Mouse (Mus musculus) stomach, postnatal 0 days (tissue): Measurements from ENCODE around the gene Rnf43. TPM values are rescaled to one million over a fixed set of nuclear protein-coding genes. Genes with fewer than 3 reads are reported as not detected.

Experiments used
- ATAC-seq: fragments of 200-750 bp; cut with Nextera tagmentation; 2 replicates; pipeline ENCODE4 v1.8.0; 2017; ENCODE audit not compliant: low FRiP score, low TSS enrichment
- DNase-seq: peaks from one replicate; pipeline ENCODE4 v3.0.0-alpha.2; 2016; ENCODE audit warnings: low spot score
- H3K27ac ChIP-seq: fragments of 300-500 bp; sonication (generic); replicated peaks from 2 replicates; pipeline ENCODE4 v1.5.1; 2014; ENCODE audit warnings: mild to moderate bottlenecking, control low read depth
- H3K27me3 ChIP-seq: fragments of 300-500 bp; sonication (generic); 2 replicates; pipeline ENCODE4 v1.6.1; 2014; ENCODE audit warnings: low read length; ENCODE audit not compliant: control insufficient read depth, insufficient read depth
- H3K36me3 ChIP-seq: fragments of 300-500 bp; sonication (generic); 2 replicates; pipeline ENCODE4 v1.6.1; 2014; ENCODE audit warnings: low read length, mixed read lengths; ENCODE audit not compliant: control insufficient read depth, insufficient read depth
- H3K4me1 ChIP-seq: fragments of 300-500 bp; sonication (generic); replicated peaks from 2 replicates; pipeline ENCODE4 v1.6.1; 2014; ENCODE audit warnings: antibody characterized with exemption; ENCODE audit not compliant: control insufficient read depth, insufficient read depth
- H3K4me2 ChIP-seq: fragments of 300-500 bp; sonication (generic); replicated peaks from 2 replicates; pipeline ENCODE4 v1.6.1; 2014; ENCODE audit warnings: low read depth, mild to moderate bottlenecking, control low read depth, moderate library complexity
- H3K4me3 ChIP-seq: fragments of 300-500 bp; sonication (generic); 2 replicates; pipeline ENCODE4 v1.5.1; 2014; ENCODE audit warnings: low read depth, low read length, control low read depth
- H3K9ac ChIP-seq: fragments of 300-500 bp; sonication (generic); 2 replicates; pipeline ENCODE4 v1.6.1; 2014; ENCODE audit warnings: mild to moderate bottlenecking, low read length, control low read depth, mixed read lengths
- H3K9me3 ChIP-seq: fragments of 300-500 bp; sonication (generic); 2 replicates; pipeline ENCODE4 v1.6.1; 2016; ENCODE audit warnings: low read length; ENCODE audit not compliant: control insufficient read depth
- CTCF ChIP-seq: IDR thresholded peaks from 2 replicates; pipeline ENCODE4 v1.5.1; 2016; ENCODE audit warnings: antibody characterized with exemption, low read depth, mild to moderate bottlenecking, moderate library complexity
- EP300 ChIP-seq: optimal IDR thresholded peaks from 2 replicates; pipeline ENCODE3; 2016; ENCODE audit warnings: antibody characterized with exemption
- WGBS: fragments of 180-500 bp; shearing (Covaris S2); extraction: QIAGEN DNeasy Blood & Tissue Kit; methylation state at CpG from one replicate; pipeline ENCODE4 v1.1.7; 2014; 5-methylcytosine and 5-hydroxymethylcytosine counted together
- polyA plus RNA-seq: library from polyadenylated mRNA; unstranded; fragments of >200 nt; fragmentation: Nextera tagmentation; extraction: Ambion mirVana; gene quantifications from 2 replicates; pipeline ENCODE4 v1.2.1, GENCODE M21; 2015

Rnf43 gene
- polyA plus RNA-seq, 1 experiment from 2014 or later, result 6.6 TPM

DNA sequence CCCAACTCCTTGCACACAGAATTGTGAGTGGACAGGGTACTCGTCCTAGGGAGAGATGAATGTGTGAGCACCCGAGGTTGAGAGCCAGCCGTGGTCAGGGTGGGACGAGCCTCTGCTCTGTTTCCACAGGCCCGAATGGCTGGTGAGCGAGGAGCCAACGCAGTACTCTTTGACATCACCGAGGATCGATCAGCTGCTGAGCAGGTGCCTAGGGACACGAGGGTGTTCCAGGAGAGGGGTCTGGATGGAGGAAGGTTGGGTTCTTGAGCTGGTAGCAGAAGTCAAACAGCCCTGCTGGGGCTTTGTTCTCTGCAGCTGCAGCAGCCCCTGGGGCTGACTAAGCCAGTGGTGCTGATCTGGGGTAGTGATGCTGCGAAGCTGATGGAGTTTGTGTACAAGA is 64.5 kb downstream of the Rnf43 start:
- no peaks in the 10 kb centered on the region for H3K4me1 ChIP-seq
- H3K36me3 ChIP-seq, result no peaks in the 10 kb centered on the region
- WGBS, result 51% methylated on average over 11 of the region's 11 CpGs
- no peak overlapping the region for H3K9ac ChIP-seq
- peak overlapping the region; percentile 80; the same call in 1 of the 2 replicates for H3K27ac ChIP-seq
- H3K4me2 ChIP-seq, result no peak overlapping the region
- no peak overlapping the region for H3K4me3 ChIP-seq
- ATAC-seq (no peak), DNase-seq (no peak)
- TF ChIP-seq CTCF (no peak), EP300 (no peak)
- no peaks in the 10 kb centered on the region for H3K9me3 ChIP-seq
- H3K27me3 ChIP-seq, result no peaks in the 10 kb centered on the region

DNA sequence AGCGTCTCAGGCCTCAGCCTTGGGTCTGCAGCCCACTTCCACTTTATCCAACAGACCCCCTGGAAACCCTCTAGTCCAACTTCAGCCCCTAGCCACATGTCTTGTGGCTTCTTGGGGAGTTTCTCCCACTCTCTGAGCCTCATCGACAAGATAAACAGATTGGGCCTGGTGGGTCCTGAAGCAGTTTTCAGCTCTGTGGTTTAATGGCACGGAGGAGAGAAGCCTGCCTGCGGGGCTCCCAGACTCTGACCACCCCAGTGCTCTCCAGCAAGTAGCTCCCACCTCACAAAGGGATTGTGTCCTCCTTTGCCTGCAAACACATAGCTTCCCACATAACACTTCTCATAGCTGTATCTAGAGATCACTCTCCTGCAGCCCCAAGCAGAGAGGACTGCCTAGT is 64.9 kb downstream of the Rnf43 start:
- H3K27ac ChIP-seq, result no peak overlapping the region
- H3K9ac ChIP-seq, result no peak overlapping the region
- WGBS, result 66% methylated on average over 4 of the region's 4 CpGs
- TF ChIP-seq EP300, result no peak
- TF ChIP-seq CTCF, result no peak
- H3K4me1 ChIP-seq, result no peaks in the 10 kb centered on the region
- ATAC-seq (no peak), DNase-seq (no peak)
- H3K9me3 ChIP-seq, result no peaks in the 10 kb centered on the region
- no peaks in the 10 kb centered on the region for H3K36me3 ChIP-seq
- H3K27me3 ChIP-seq, result no peaks in the 10 kb centered on the region
- no peak overlapping the region for H3K4me2 ChIP-seq
- H3K4me3 ChIP-seq, result no peak overlapping the region

DNA sequence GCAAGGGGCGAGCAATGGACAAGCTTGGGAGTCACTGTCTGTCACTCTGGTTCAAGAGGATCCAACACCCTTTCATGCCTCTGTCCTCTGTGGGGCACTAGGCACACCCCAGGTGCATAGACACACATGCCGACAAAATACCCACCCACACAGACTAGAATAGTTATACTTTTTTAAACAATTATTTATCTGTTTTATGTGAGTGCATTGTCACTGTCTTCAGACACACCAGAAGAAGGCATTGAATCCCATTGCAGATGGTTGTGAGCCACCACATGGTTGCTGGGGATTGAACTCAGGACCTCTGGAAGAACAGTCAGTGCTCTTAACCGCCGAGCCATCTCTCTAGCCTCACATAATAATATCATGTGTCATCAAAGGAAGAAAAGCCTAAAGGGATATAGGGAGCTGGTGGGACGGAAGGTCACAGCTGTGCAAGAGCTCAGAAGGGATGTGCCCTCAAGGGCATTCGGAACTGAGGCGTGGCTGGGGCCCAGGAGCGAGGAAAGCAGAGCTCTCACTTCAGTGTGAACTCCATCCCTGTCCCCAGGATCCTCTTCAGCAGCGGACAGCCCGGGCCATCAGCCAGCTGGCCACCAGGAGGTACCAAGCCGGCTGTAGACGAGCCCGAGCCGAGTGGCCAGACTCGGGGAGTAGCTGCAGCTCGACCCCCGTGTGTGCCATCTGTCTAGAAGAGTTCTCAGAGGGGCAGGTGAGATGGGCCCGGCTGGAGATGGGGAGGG is 66.5 kb downstream of the Rnf43 start:
- Histone ChIP-seq H3K4me1 (no peaks in the 10 kb centered on the region), H3K4me2 (no peak overlapping the region), H3K27ac (no peak overlapping the region), H3K9ac (no peak overlapping the region), H3K4me3 (no peak overlapping the region), H3K27me3 (no peaks in the 10 kb centered on the region), H3K9me3 (no peaks in the 10 kb centered on the region), H3K36me3 (no peaks in the 10 kb centered on the region)
- 64% methylated on average over 18 of the region's 18 CpGs for WGBS
- ATAC-seq (no peak), DNase-seq (no peak)
- no peak for TF ChIP-seq CTCF
- no peak for TF ChIP-seq EP300

DNA sequence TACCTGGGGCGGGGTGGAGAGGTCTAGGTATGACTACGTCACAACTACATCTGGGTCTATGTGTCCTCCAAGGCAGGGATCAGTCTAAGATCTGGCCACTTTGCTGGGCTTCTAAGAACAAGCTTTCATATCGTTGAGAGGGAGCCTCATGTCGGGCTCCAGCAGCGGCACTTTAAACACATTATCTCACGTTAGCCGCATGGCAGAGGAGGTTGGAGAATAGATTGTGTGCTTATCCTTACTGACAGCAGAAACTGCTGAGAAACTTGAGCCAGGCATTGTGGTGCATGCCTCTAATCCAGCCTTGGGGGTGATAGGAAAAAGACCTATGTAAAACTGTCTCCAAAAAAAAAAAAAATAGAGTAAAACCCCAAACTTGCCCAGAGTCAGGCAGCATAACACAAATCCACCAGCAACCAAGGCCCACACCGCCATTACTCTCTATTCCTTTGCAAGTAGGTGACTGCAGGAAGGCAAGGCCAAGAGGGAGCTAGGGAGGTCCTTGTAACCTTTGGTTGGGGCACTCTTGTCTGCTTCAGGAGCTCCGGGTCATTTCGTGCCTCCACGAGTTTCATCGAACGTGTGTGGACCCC is 67.2 kb downstream of the Rnf43 start:
- Histone ChIP-seq H3K9ac (no peak overlapping the region), H3K27ac (no peak overlapping the region), H3K9me3 (no peaks in the 10 kb centered on the region), H3K4me2 (no peak overlapping the region), H3K36me3 (0 out of 2 replicates have a peak, but pooled peaks cover 2% of the 10 kb centered on the region), H3K27me3 (no peaks in the 10 kb centered on the region), H3K4me1 (no peaks in the 10 kb centered on the region), H3K4me3 (no peak overlapping the region)
- ATAC-seq, result no peak
- WGBS, result 79% methylated on average over 13 of the region's 13 CpGs
- TF ChIP-seq CTCF (no peak), EP300 (no peak)
- DNase-seq, result no peak

DNA sequence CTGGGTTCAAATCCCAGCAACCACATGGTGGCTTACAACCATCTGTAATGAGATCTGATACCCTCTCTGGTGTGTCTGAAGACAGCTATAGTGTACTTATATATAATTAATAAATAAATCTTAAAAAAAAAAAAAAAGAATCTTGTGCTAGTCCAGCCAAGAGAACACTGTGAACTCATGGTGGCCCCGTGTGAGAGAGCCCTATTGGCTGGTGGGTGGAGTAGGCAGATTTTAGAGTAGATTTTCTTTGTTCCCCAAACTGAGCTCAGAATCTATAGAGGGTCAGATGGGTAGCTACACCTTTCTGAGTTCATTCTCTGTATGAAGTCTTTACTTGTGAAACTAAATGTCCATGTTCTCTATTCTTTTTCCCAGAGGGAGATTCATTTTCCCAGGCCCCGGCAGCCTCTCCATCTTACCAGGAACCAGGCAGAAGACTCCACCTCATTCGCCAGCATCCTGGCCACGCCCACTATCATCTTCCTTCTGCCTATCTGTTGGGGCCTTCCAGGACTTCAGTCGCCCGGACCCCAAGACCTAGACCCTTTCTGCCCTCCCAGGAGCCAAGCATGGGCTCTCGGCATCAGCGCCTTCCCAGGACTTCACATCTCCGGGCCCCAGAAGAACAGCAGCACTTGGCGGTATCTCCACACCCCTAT is 68.3 kb downstream of the Rnf43 start:
- no peak overlapping the region for H3K9ac ChIP-seq
- WGBS, result 80% methylated on average over 10 of the region's 10 CpGs
- no peak overlapping the region for H3K27ac ChIP-seq
- no peak overlapping the region for H3K4me3 ChIP-seq
- ATAC-seq, result no peak
- H3K4me2 ChIP-seq, result no peak overlapping the region
- no peaks in the 10 kb centered on the region for H3K9me3 ChIP-seq
- TF ChIP-seq EP300 (no peak), CTCF (no peak)
- H3K4me1 ChIP-seq, result no peaks in the 10 kb centered on the region; the same call in 1 of the 2 replicates
- no peaks in the 10 kb centered on the region for H3K27me3 ChIP-seq
- no peak for DNase-seq
- H3K36me3 ChIP-seq, result 0 out of 2 replicates have a peak, but pooled peaks cover 2% of the 10 kb centered on the region
